Mouse (Mus musculus) kidney, adult 2 months (tissue): Measurements from ENCODE around the gene Spata25.

Experiments
- CTCF ChIP-seq: fragments of 200-500 bp; conservative IDR thresholded peaks from 2 replicates; pipeline ENCODE4 v1.5.1; 2011; ENCODE audit warnings: low read depth, mild to moderate bottlenecking, control low read depth, low read length, moderate library complexity, mixed read lengths; ENCODE audit not compliant: insufficient read depth, insufficient read length
- POLR2A ChIP-seq: fragments of 200-500 bp; IDR thresholded peaks from one replicate; pipeline ENCODE4 v1.6.1; 2011; ENCODE audit warnings: low read depth, low read length, control low read depth

- TF ChIP-seq POLR2A (no peak), CTCF (no peak)
Observed at GRCm38 (mm10) chr2:164828437-164828836, at the start of gene Spata25.
